Mouse (Mus musculus) liver, adult 2 months (tissue): ENCODE measurements around the gene Cog5. TPM values are rescaled to one million over a fixed set of nuclear protein-coding genes. Genes with fewer than 3 reads are reported as not detected.
A peak's percentile ranks its signal among the peaks of the same experiment; 100 is the strongest.

Source experiments
- DNase-seq: peaks from one replicate; pipeline ENCODE4 v3.0.0-alpha.2; 2011; ENCODE audit warnings: low read depth, low spot score; ENCODE audit errors: extremely low read depth
- H3K27ac ChIP-seq: fragments of 200-500 bp; replicated peaks from 2 replicates; pipeline ENCODE4 v1.5.1; 2012; ENCODE audit warnings: low read depth, mild to moderate bottlenecking, control low read depth, inconsistent platforms, low read length; ENCODE audit not compliant: insufficient read depth
- H3K27me3 ChIP-seq: fragments of 200-500 bp; 2 replicates; pipeline ENCODE4 v1.6.1; 2012; ENCODE audit warnings: mild to moderate bottlenecking, moderate library complexity, low read length, inconsistent platforms; ENCODE audit not compliant: control insufficient read depth, insufficient read depth
- H3K36me3 ChIP-seq: fragments of 200-500 bp; 2 replicates; pipeline ENCODE4 v1.6.1; 2012; ENCODE audit warnings: low read length, inconsistent platforms; ENCODE audit not compliant: control insufficient read depth, insufficient read depth
- H3K4me1 ChIP-seq: fragments of 200-500 bp; 2 replicates; pipeline ENCODE4 v1.6.1; 2011; ENCODE audit warnings: low read length; ENCODE audit not compliant: control insufficient read depth, insufficient read depth
- H3K4me3 ChIP-seq: fragments of 200-500 bp; 2 replicates; pipeline ENCODE4 v1.5.1; 2011; ENCODE audit warnings: low read depth, mild to moderate bottlenecking, control low read depth, low read length, moderate library complexity; ENCODE audit not compliant: insufficient read depth
- H3K79me2 ChIP-seq: fragments of 200-500 bp; 2 replicates; pipeline ENCODE4 v1.6.1; 2012; ENCODE audit warnings: inconsistent platforms, mild to moderate bottlenecking, low read length, moderate library complexity; ENCODE audit not compliant: control insufficient read depth, insufficient read depth
- H3K9ac ChIP-seq: fragments of 200-500 bp; 2 replicates; pipeline ENCODE4 v1.6.1; 2012; ENCODE audit warnings: low read depth, mild to moderate bottlenecking, control low read depth, inconsistent platforms, low read length
- CTCF ChIP-seq: fragments of 200-500 bp; IDR thresholded peaks from 2 replicates; pipeline ENCODE4 v1.5.1; 2011; ENCODE audit warnings: low read depth, low read length, control low read depth
- POLR2A ChIP-seq: fragments of 200-500 bp; IDR thresholded peaks from 2 replicates; pipeline ENCODE4 v1.6.1; 2011; ENCODE audit warnings: low read length, control low read depth; ENCODE audit not compliant: insufficient read depth; ENCODE audit errors: extremely low read depth
- WGBS: fragments of 180-500 bp; shearing (Covaris S2); methylation state at CpG from one replicate; pipeline ENCODE4 v1.1.7; 2018; 5-methylcytosine and 5-hydroxymethylcytosine counted together
- polyA plus RNA-seq: library from polyadenylated mRNA; depleted of rRNA; stranded (reverse); fragments of >200 nt; gene quantifications from 2 replicates; pipeline ENCODE4 v1.2.3, GENCODE M21; 2012
- total RNA-seq: library from RNA; depleted of rRNA; stranded (reverse); fragments of >200 nt; gene quantifications from 2 replicates; pipeline ENCODE4 v1.2.3, GENCODE M21; 2014

Cog5 gene
- total and polyA plus RNA-seq, 2 experiments = 7.6 to 33.5 TPM

GRCm38 (mm10) chr12:31712727-31713126, 58.1 kb downstream of the Cog5 start:
- H3K4me3 ChIP-seq = no peak overlapping the region
- H3K9ac ChIP-seq = no peak overlapping the region
- H3K4me1 ChIP-seq = no peaks in the 10 kb centered on the region
- H3K79me2 ChIP-seq = no peaks in the 10 kb centered on the region
- peaks cover 1% of the 10 kb centered on the region; the same call in 1 of the 2 replicates for H3K36me3 ChIP-seq
- H3K27me3 ChIP-seq = no peaks in the 10 kb centered on the region
- H3K27ac ChIP-seq = no peak overlapping the region
- TF ChIP-seq POLR2A (no peak), CTCF (no peak)
- peak; percentile 27 for DNase-seq
- WGBS = 52% methylated on average over 4 of the region's 4 CpGs

GRCm38 (mm10) chr12:31713600-31713999, 58.9 kb downstream of the Cog5 start, which contains the start of gene Gpr22:
Gene Gpr22 (minus strand): TSS chr12:31713947.
- no peaks in the 10 kb centered on the region for H3K27me3 ChIP-seq
- H3K36me3 ChIP-seq = peaks cover 1% of the 10 kb centered on the region; the same call in 1 of the 2 replicates
- no peak within 1 kb of the TSS for H3K27ac ChIP-seq
- DNase-seq = no peak
- TF ChIP-seq CTCF (no peak), POLR2A (no peak)
- no peaks in the 10 kb centered on the region for H3K79me2 ChIP-seq
- WGBS = 75% methylated on average over 6 of the region's 6 CpGs
- H3K9ac ChIP-seq = no peak within 1 kb of the TSS
- no peaks in the 10 kb centered on the region for H3K4me1 ChIP-seq
- no peak within 1 kb of the TSS for H3K4me3 ChIP-seq

- TF ChIP-seq CTCF = no peak
- no peak for TF ChIP-seq POLR2A
- Histone ChIP-seq H3K9ac (no peak overlapping the region), H3K4me3 (no peak overlapping the region), H3K27me3 (no peaks in the 10 kb centered on the region), H3K79me2 (no peaks in the 10 kb centered on the region), H3K27ac (no peak overlapping the region), H3K36me3 (peaks cover under 1% of the 10 kb centered on the region; the same call in 1 of the 2 replicates), H3K4me1 (no peaks in the 10 kb centered on the region)
- WGBS = 92% methylated on average over 3 of the region's 3 CpGs
- DNase-seq = no peak
Measured at GRCm38 (mm10) chr12:31714070-31714469, 59.4 kb downstream of the Cog5 start.

- TF ChIP-seq POLR2A (no peak), CTCF (peak; percentile 43; the same call in 1 of the 2 replicates)
- Histone ChIP-seq H3K27me3 (no peaks in the 10 kb centered on the region), H3K4me3 (no peak overlapping the region), H3K36me3 (no peaks in the 10 kb centered on the region), H3K9ac (no peak overlapping the region), H3K4me1 (no peaks in the 10 kb centered on the region), H3K27ac (no peak overlapping the region), H3K79me2 (no peaks in the 10 kb centered on the region)
- DNase-seq = peak; percentile 11
- 89% methylated on average over 1 of the region's 1 CpGs for WGBS
Measured at GRCm38 (mm10) chr12:31719586-31720275, 65.1 kb downstream of the Cog5 start.

- DNase-seq = no peak
- Histone ChIP-seq H3K79me2 (no peaks in the 10 kb centered on the region), H3K4me1 (no peaks in the 10 kb centered on the region), H3K9ac (no peak overlapping the region), H3K27ac (no peak overlapping the region), H3K36me3 (no peaks in the 10 kb centered on the region), H3K27me3 (no peaks in the 10 kb centered on the region), H3K4me3 (no peak overlapping the region)
- TF ChIP-seq CTCF (no peak), POLR2A (no peak)
- 97% methylated on average over 3 of the region's 3 CpGs for WGBS
Measured at GRCm38 (mm10) chr12:31724576-31724975, 69.9 kb downstream of the Cog5 start.

- Histone ChIP-seq H3K27me3 (no peaks in the 10 kb centered on the region), H3K36me3 (no peaks in the 10 kb centered on the region), H3K4me3 (no peak overlapping the region), H3K79me2 (no peaks in the 10 kb centered on the region), H3K9ac (no peak overlapping the region), H3K4me1 (no peaks in the 10 kb centered on the region), H3K27ac (no peak overlapping the region)
- DNase-seq = peak; percentile 60
- 71% methylated on average over 12 of the region's 12 CpGs for WGBS
- TF ChIP-seq CTCF = no peak
Measured at GRCm38 (mm10) chr12:31725511-31726275, 71.0 kb downstream of the Cog5 start.
